Mouse (Mus musculus) cerebellum, adult 2 months (tissue): Measurements from ENCODE around the gene Helb. TPM values are rescaled to one million over a fixed set of nuclear protein-coding genes. Genes with fewer than 3 reads are reported as not detected.

Experiments
- DNase-seq, 2 experiments: peaks; one replicate each; pipeline ENCODE4 v3.0.0; 2021
- H3K27ac ChIP-seq: fragments of 200-500 bp; 2 replicates; pipeline ENCODE4 v1.5.1; 2012; ENCODE audit warnings: low read length, control low read depth, inconsistent platforms; ENCODE audit not compliant: insufficient read depth
- H3K27me3 ChIP-seq: fragments of 200-500 bp; 2 replicates; pipeline ENCODE4 v1.6.1; 2012; ENCODE audit warnings: inconsistent platforms, mild to moderate bottlenecking, low read length, moderate library complexity; ENCODE audit not compliant: control insufficient read depth, insufficient read depth
- H3K4me1 ChIP-seq: fragments of 200-500 bp; 2 replicates; pipeline ENCODE4 v1.6.1; 2011; ENCODE audit warnings: low read length; ENCODE audit not compliant: control insufficient read depth, insufficient read depth
- H3K4me3 ChIP-seq: fragments of 200-500 bp; replicated peaks from 2 replicates; pipeline ENCODE3; 2011; ENCODE audit warnings: mild to moderate bottlenecking, low read depth, low read length, control low read depth; ENCODE audit not compliant: insufficient read depth
- CTCF ChIP-seq: fragments of 200-500 bp; IDR thresholded peaks from 2 replicates; pipeline ENCODE4 v1.5.1; 2011; ENCODE audit warnings: low read depth, mild to moderate bottlenecking, control low read depth, low read length, moderate library complexity, borderline replicate concordance; ENCODE audit not compliant: insufficient read depth
- POLR2A ChIP-seq: fragments of 200-500 bp; IDR thresholded peaks from 2 replicates; pipeline ENCODE4 v1.6.1; 2011; ENCODE audit warnings: low read length, control low read depth, borderline replicate concordance; ENCODE audit not compliant: insufficient read depth
- WGBS: fragments of 180-500 bp; shearing (Covaris S2); methylation state at CpG from one replicate; pipeline ENCODE4 v1.1.7; 2018; 5-methylcytosine and 5-hydroxymethylcytosine counted together
- polyA plus RNA-seq: library from polyadenylated mRNA; depleted of rRNA; stranded (reverse); fragments of >200 nt; gene quantifications from 2 replicates; pipeline ENCODE4 v1.2.3, GENCODE M21; 2012; rRNA removed

Helb gene
- polyA plus RNA-seq, 1 experiment: 4.6 TPM

DNA sequence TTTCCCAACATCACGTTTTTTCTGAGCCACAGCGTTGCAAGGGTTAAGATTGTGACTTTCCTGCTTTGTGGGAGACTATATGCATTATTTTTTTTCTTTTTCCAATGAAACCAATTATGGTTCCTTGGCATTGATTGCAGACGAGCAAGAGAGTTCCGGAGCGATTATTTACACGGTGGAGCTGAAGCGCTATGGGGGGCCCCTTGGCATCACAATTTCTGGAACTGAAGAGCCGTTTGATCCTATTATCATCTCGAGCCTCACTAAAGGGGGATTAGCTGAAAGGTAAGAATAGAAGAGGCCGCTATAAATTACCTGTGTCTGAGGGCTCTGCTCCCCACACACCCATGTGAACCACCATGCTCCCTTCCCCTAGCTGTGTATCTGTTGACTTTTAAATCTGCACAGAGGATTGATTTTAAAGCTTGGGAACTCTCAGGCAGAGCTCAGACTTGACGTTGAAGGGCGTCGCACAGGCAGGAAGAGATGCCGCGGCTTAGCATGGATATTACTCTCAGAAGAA lies 77.5 kb downstream of the Helb start:
- WGBS: 19% methylated on average over 15 of the region's 15 CpGs
- H3K27ac ChIP-seq: no peak overlapping the region

DNA sequence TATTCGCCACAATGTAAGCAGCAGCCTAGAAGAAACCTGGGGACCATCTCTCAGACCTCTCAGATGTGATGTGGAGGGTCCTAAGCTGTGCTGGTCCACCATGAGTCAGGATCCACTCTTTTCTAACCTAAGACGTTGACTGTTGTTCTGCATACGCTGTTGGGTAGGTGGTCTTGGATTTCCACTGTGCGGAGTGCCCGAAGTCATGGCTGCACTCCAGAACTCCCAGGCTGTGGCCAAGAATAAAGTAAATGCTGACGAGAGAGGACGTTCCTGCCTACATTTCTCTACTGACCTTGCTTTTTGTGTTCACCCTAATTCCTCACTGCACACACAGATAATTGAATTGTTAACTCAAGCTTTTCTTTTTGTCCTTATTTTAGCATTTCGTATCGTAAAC lies 78.9 kb downstream of the Helb start:
- Histone ChIP-seq H3K4me1 (peaks cover 5% of the 10 kb centered on the region; the same call in 1 of the 2 replicates), H3K27ac (no peak overlapping the region), H3K4me3 (no peak overlapping the region), H3K27me3 (no peaks in the 10 kb centered on the region; the same call in 1 of the 2 replicates)
- WGBS: 18% methylated on average over 9 of the region's 9 CpGs
- TF ChIP-seq CTCF: no peak
- TF ChIP-seq POLR2A: no peak
- DNase-seq: no peak

More for the DNA sequence above, 77.5 kb downstream of the Helb start:
- Histone ChIP-seq H3K4me1 (peaks cover 5% of the 10 kb centered on the region; the same call in 1 of the 2 replicates), H3K4me3 (no peak overlapping the region), H3K27me3 (no peaks in the 10 kb centered on the region; the same call in 1 of the 2 replicates)
- DNase-seq: no peak
- no peak for TF ChIP-seq POLR2A
- no peak for TF ChIP-seq CTCF

Other genes with a start within 250 kb of the Helb start
- 122 and 127 TPM in 2 replicates for gene Tmbim4, start 88.6 kb upstream of the Helb start, polyA plus RNA-seq
- 0.62 and 0.76 TPM in 2 replicates for gene Irak3, start 89.1 kb upstream of the Helb start, polyA plus RNA-seq
- gene Llph, start 114.1 kb upstream of the Helb start, polyA plus RNA-seq: 30.1 and 35.8 TPM in 2 replicates